Mouse (Mus musculus): ENCODE results near the gene Mrps27.

DNA sequence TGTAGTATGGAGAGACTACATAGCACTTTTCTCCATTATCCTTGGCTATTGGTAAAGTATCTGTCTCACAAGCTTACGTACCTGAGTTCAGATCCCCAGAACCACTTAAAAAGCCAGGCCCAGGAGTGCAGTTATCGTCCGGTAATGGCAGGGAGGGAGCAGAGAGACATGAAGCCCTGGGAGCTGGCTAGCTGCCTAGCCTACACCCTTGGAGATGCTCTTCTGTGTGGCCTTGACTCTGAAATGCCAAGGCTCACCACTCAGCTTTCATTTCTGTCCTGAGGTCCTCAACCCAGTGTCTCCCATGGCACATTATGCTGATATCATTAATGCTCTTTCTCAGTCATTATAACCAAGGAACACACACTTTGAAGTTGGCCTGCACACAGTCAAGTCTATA lies 67.2 kb downstream of the Mrps27 start:
- TF ChIP-seq POLR2A (IDR thresholded peaks at IDR 0.05; ENCODE audit: borderline replicate concordance, extremely low read depth, low read depth, low read length) (no peak), CTCF (IDR thresholded peaks at IDR 0.05; ENCODE audit: insufficient read depth, low read length) (no peak)

All from lung, adult 2 months (tissue).